Mouse (Mus musculus) thymus, postnatal 36 days (tissue): Measurements from ENCODE around the gene Rapgef2.

Experiments
- DNase-seq, 2 experiments: peaks; one replicate each; pipeline ENCODE4 v3.0.0; 2022; ENCODE audit warnings: mixed read lengths in 2 of 2

Gene Rapgef2

DNA sequence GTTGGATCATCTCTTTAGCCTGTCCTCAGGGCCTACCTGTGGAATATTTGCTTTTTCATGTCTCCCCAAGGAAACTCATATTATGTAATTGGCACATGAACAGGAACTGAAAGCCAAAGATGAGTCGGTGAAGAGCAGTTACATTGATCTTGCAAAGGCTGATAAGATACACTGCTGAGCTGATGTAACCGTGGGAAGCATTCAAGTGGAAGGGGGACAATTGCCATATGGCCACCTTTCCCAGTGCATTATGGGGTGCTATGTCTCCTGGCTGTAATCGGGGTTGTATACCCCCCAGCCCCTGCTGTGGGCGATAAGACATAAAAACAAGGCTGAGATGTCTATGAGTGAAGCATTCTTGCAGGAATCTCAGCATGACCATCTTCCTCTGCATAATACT, 268.9 kb downstream of the Rapgef2 start:
- DNase-seq, result no peak

DNA sequence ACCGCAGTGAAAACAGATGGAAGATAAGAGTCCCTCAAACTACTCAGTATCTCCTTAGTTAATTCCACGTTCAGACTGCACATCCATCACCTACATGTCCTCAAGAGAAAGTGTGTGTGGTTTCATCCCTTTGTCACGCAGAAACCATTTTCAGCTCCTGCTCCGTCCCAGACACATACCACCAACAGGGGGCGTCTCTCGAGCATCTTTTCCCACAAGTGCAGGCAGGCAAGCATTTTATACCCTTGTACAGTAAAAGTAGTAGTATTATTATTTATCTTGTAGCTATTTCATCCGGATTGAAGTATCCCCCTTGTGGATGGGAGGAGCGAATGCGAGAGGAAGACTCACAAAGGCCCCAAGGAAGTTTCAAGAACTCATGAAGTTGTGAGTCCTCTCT, 269.5 kb downstream of the Rapgef2 start:
- DNase-seq, result no peak

DNA sequence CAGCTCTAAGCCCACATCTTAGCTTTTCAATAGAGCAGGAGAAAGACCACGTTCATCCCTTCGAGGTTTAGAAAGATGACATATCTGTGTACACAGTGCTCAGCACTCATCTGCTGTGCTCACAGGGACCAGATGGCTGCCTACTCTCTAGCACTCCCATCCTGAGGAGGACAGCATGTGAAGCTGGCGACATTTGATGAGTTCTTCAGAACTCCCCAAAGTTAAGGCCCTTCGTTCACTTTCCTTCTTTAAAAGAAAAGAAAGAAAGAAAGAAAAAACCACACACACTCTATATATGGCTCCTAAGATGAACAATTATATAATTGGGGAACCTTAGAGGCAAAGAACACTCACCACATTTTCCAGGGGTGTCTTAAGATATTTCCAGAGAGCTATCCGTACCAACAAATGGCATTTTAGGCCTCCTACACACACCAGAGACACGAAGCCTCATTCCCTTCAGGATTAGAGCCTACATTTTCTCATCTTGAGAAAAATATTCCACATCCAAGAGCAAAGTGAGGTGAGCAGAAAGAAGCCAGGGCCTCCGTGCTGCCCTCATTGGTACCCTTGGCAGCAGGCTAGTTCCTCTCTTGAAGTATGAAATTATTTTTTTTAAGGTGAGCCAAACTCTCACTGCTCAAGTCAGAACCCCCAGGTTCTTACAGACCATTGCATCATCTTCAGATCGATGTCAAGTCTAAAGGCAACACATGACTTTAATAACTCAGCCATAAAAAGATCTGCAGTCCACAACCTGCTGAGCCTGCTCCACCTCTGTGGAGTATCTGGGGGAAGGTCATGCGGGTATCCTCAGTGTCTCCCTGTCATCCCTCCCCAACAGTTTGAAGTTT, 270.5 kb downstream of the Rapgef2 start:
- no peak for DNase-seq
